Mouse (Mus musculus) urinary bladder, postnatal 25 days (tissue): Measurements from ENCODE around the gene Frrs1l.

Experiments
- DNase-seq: peaks from one replicate; pipeline ENCODE4 v3.0.0; 2022; ENCODE audit warnings: low spot score

Gene Frrs1l

GRCm38 (mm10) chr4:56912382-56913001 lies 77.7 kb downstream of the Frrs1l start:
- DNase-seq: no peak

GRCm38 (mm10) chr4:56909568-56909967 lies 80.6 kb downstream of the Frrs1l start:
- DNase-seq: no peak

GRCm38 (mm10) chr4:56907671-56908070 lies 82.5 kb downstream of the Frrs1l start:
- DNase-seq: no peak
